Mouse (Mus musculus) CH12F3 (cell line): Measurements from ENCODE around the gene Gm11627.

Experiments
- in situ Hi-C: fragments of 300-500 bp; cut with MboI; formaldehyde crosslinking; loops from 2 replicates; pipeline ENCODE4 v1.14.3; 2020; ENCODE audit warnings: low sequenced_read_pairs

Gm11627 gene

GRCm38 (mm10) chr11:102603496-102603850 is 24.2 kb upstream of the Gm11627 start:
- in situ Hi-C loops, result no loop called here

DNA sequence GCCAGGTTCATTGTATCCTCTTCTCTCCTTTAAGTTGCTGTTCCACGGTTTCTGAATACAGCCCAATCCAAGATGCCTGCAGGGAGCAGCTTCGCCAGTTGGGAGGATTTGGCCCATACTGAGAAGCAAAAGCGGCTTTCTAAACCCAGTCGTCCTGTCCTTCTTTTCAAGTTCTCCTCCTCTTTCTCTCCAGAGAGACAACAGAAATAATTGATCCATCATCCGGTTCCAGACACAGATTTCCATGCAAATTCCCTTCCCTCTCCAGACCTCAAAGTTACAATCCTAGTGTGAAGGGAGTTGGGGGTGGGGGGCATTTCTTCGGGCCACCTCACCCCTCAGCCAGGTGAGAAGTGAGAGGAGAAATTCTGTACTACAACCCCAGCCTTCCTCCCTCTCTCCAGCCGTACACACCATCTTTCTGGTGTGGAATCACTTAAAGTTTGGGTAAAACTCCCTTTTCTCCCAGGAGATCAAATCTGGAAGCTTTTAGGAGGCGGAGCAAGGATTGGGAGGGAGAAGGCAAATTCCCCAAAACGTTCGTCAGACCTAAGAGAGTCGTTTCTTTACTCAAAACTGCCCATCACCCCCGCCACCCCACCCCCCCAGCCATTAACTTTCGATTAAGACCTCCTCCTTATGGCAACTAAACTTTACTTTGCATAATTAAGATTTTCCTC is 23.7 kb upstream of the Gm11627 start:
- in situ Hi-C loops, result no loop called here

GRCm38 (mm10) chr11:102599912-102600311 is 20.7 kb upstream of the Gm11627 start:
- in situ Hi-C loops, result no loop called here

GRCm38 (mm10) chr11:102595341-102595820 is 16.1 kb upstream of the Gm11627 start:
- in situ Hi-C loops, result no loop called here

DNA sequence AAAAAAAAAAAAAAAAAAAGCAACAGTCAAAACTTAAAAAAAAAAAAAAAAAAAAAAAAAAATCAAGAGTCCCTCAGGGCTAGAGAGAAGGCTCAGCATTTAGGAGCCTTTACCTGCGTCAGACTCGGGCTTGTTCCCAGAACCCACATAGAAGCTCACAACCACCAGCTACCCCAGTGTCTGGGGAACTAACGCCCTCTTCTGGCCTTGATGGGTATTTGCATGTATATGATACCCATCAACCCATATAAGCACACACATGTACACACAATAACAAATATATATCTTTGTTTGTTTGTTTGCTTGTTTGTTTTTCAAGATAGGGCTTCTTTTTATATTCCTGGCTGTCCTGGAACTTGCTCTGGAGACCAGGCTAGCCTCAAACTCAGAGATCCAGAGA is 8.3 kb upstream of the Gm11627 start:
- in situ Hi-C loops, result no loop called here

DNA sequence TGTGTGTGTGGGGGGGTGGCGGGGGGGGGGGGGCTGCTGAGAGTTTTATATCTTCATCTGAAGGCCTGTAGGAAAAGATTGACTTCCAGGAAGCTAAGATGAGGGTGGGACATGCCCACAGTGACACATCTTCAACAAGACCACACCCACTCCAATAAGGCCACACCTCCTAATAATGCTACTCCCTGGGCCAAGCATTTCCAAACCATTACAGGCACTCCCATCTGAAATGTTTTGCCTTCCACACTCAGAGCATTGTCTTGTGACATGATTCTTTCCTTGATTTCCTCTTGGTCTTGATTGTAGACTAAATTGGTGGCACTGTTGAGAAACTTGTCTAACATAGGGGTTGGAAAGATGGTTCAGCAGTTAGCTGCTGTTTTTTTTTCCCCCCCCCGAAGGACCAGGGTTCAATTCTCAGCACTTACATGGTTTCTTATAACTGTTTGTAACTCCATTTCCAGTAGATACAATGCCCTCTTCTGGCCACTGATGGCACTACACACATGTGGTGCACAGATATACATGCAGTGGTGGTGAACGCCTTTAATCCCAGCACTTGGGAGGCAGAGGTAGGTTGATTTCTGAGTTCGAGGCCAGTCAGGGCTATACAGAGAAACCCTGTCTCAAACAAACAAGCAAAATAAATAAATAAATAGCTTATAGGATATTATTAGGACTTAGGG is 7.3 kb upstream of the Gm11627 start:
- in situ Hi-C loops, result no loop called here

DNA sequence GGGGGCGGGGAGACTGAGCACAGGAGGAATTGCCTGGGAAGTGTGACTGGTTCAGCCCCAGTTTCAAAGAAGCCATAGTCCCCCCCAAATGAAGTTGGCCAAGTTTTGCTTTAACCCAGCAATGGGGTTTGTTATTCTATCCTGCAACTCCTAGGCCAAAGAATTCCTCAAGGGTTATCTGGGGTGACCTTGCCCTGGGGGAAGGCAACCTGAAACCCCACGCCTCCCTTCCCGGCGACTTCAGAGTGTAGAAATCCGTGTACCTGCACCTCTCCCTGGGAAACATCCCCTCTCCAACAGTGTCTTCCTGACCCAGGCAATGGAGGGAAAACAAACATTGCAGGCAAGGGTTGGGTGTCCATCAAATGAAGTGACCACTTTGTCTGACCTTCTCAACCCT is 3.5 kb upstream of the Gm11627 start:
- in situ Hi-C loops, result no loop called here

- in situ Hi-C loops, result no loop called here
Measured at GRCm38 (mm10) chr11:102582016-102582610, 2.9 kb upstream of the Gm11627 start.

GRCm38 (mm10) chr11:102581281-102582015 is 2.2 kb upstream of the Gm11627 start:
- in situ Hi-C loops, result no loop called here

GRCm38 (mm10) chr11:102580034-102580330 is 721 bp upstream of the Gm11627 start:
- in situ Hi-C loops, result no loop called here

DNA sequence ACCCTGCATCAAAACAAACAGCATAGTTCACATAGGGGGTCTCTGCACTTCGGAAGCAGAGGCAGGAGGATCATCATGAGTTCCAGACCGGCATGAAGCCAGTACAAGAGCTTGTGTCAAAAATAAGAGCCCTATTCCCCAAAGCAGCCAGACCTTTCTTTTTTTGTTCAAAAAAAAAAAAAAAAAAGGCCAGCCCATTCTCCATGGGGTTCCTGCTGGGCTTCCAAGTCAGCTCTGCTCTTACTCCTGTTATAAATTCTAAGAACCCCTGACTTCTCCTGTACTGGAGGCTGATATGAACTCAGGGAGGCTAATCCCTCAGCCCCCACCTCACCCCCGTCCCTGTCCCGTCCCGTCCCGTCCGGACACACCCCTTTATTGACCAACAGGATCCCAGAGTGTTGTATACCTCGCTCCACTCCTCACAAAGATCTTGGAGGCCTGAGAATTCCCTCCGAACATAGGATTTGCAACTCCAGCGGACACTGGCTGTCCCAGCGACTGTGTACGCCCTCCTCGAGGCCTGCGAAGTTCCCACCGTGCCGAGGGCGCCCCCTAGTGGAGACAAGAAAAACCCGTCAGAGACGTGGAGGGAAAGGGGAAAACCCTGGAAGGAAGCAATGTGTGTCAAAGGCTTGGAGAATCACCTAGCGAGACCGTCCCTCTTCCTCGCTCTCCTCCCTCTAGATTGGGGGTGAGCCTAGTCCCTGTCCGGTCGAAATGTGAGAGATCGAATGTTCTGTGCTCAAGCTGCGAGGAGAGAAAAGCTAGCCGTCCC is 731 bp downstream of the Gm11627 start:
- in situ Hi-C loops, result loop anchor here (10.0 kb wide), 1 partner anchor 66 kb away; no protein-coding TSS in a partner anchor

- in situ Hi-C loops, result loop anchor here (10.0 kb wide), 1 partner anchor 69 kb away; no protein-coding TSS in a partner anchor
Measured at GRCm38 (mm10) chr11:102576050-102576754, 3.1 kb downstream of the Gm11627 start.

GRCm38 (mm10) chr11:102575034-102575433 is 4.2 kb downstream of the Gm11627 start:
- in situ Hi-C loops, result loop anchor here (10.0 kb wide), 1 partner anchor 70 kb away; no protein-coding TSS in a partner anchor

GRCm38 (mm10) chr11:102572866-102573663 is 6.2 kb downstream of the Gm11627 start:
- in situ Hi-C loops, result loop anchor here (10.0 kb wide), 1 partner anchor 72 kb away; no protein-coding TSS in a partner anchor

- in situ Hi-C loops, result no loop called here
Measured at GRCm38 (mm10) chr11:102568756-102569377, 10.4 kb downstream of the Gm11627 start.

DNA sequence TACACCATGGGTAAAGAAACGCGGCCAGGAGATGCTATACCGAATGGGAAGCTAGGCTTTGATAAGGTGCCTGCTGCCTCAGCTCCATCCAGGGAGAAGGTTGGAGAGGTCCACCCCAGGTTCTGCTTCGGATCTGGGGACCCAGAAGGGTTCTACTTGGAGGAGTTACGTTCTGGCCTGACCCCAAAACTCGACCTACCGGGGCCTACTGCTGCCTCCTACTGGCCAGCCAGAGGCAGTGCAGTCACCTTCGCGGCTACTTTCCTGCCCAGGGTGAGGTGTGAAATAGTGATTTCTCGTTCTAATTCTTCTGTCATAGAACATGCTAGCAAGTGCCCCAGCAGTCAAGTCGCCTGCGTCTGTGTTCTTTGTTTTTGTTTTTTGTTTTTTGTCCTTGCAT is 11.1 kb downstream of the Gm11627 start:
- in situ Hi-C loops, result no loop called here

DNA sequence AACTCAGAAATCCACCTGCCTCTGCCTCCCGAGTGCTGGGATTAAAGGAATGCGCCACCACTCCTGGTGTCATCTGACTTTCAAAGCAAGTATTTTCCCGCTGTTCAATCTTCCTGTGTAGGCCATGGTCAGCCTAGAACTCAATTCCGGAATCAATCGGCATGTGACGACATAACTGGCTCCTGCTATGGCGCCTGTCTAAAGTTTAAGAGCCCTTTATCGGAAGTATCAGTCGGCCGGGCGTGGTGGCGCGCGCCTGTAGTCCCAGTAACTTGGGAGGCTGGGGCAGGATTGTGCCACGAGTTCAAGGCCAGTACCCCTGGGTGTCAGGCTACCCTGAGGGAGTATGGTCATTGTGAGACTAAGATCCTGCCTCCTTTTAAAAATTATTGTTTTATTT is 11.5 kb downstream of the Gm11627 start:
- in situ Hi-C loops, result no loop called here

DNA sequence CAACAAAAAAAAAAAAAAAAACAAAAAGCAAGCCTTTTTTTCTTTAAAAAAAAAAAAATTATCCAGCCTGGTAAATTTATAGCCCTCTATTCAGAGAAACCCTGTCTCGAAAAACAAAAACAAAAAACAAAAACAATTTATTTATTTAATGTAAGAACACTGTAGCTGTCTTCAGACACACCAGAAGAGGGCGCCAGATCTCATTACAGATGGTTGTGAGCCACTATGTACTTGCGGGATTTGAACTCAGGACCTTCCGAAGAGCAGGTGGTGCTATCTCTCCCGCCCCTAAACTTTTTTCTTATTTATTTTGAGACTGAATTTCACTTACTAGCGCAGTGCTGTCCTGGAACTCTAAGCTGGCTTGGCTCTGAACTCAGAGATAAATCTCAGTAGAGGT is 12.1 kb downstream of the Gm11627 start:
- in situ Hi-C loops, result no loop called here

DNA sequence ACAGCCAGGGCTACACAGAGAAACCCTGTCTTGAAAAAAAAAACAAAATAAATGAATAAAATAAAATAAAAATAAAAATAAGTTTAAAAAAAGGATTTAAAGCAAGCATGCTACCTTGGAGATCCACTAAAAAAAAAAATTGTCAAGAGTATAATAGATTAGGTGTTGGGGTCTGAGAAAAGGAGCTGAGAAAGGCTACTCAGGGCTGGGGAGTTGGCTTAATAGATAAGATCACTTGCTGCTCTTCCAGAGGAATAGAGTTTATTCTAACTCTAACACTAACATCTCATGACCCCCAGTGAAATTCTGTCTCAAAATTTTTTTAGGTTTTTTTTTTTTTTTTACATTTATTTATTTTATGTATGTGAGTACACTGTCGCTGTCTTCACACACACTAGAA is 13.0 kb downstream of the Gm11627 start:
- in situ Hi-C loops, result no loop called here
